8 mouse cellular contexts compared by ENCODE assay signal in the genomic region with DNA sequence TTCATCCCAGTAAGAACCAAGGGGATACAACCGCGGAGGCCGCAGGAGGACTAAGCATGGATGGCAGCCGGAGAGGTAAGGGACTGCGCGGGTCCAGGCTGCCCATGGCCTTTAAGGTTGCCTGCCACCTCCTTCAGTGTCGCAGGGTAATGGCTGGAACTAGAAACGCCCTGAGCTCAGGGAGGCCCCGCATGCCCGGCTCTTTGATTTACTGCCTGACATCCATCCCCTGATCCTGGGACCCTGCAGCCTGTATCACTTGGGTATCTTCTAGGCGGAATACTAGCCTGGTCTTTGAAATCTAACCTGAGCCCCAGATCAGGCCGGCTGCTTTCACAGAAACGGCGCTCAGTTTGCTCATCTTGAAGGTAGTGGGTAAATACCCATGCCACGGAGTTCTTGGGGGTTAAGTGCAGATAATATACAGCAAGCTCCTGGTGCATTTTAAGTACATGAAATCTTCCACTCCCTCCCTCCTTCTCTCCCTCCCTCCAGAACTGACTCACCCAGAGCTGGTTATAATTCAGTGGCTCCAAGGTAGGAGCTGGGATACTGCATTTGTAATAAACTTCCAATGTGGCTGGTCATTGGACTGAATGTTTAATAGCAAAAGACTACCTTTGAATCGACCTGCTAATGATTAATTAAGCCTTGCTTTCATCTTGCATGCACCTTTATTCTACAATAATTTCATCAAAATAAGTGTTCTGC. TPM values are rescaled to one million over a fixed set of nuclear protein-coding genes. Genes with fewer than 3 reads are reported as not detected.
A peak's percentile ranks its signal among the peaks of the same experiment; 100 is the strongest.
DNase-seq lines count a peak whose midpoint lies in the region; ATAC-seq lines count a peak whose summit lies in the region.

No protein-coding gene starts in this region.

- H3K9ac ChIP-seq in intestine, embryonic 14.5 days (ENCODE audit: low read length), result peak overlapping the region; percentile 68
- H3K9ac ChIP-seq in midbrain, embryonic 15.5 days, result peak overlapping the region; percentile 74

- DNase-seq in adrenal gland, postnatal 14 days, result peak; percentile 9
- DNase-seq in adrenal gland, postnatal 36 days, result no peak
- DNase-seq in right cerebral cortex, adult 18-20 months, result peak; percentile 20
- no peak for DNase-seq in right cerebral cortex, postnatal 25 days
- no peak for DNase-seq in intestine, embryonic 14.5 days (ENCODE audit: low spot score)
- DNase-seq in frontal cortex, postnatal 10 days (ENCODE audit: low spot score in 2 of 2), result no peak
- DNase-seq in left cerebral cortex, adult 11 months (ENCODE audit: low spot score), result no peak

- 2% methylated on average over 16 of the region's 16 CpGs for WGBS in intestine, embryonic 14.5 days
- 1% methylated on average over 16 of the region's 16 CpGs for WGBS in midbrain, embryonic 15.5 days

- 0 out of 2 replicates have a peak, but pooled peaks cover 4% of the 10 kb centered on the region for H3K36me3 ChIP-seq in intestine, embryonic 14.5 days (ENCODE audit: control insufficient read depth, insufficient read depth, low read length)
- 0 out of 2 replicates have a peak, but pooled peaks cover 3% of the 10 kb centered on the region for H3K36me3 ChIP-seq in midbrain, embryonic 15.5 days (replicated peaks)

- H3K27me3 ChIP-seq in intestine, embryonic 14.5 days (replicated peaks; ENCODE audit: control insufficient read depth, insufficient read depth, low read length), result no peaks in the 10 kb centered on the region
- no peaks in the 10 kb centered on the region for H3K27me3 ChIP-seq in midbrain, embryonic 15.5 days (replicated peaks)

- peak; percentile 86 for ATAC-seq in intestine, embryonic 14.5 days (replicated peaks; ENCODE audit: low FRiP score, low TSS enrichment, low read depth)
- peak; percentile 94 for ATAC-seq in midbrain, embryonic 15.5 days (replicated peaks)

- H3K4me1 ChIP-seq in intestine, embryonic 14.5 days (replicated peaks; ENCODE audit: control insufficient read depth, insufficient read depth, low read length), result peaks cover 4% of the 10 kb centered on the region; the same call in 1 of the 2 replicates
- H3K4me1 ChIP-seq in midbrain, embryonic 15.5 days, result peaks cover 8% of the 10 kb centered on the region

- H3K27ac ChIP-seq in intestine, embryonic 14.5 days (ENCODE audit: low read depth), result no peak overlapping the region
- H3K27ac ChIP-seq in midbrain, embryonic 15.5 days, result peak overlapping the region; percentile 77

- H3K4me3 ChIP-seq in intestine, embryonic 14.5 days (ENCODE audit: low read depth, low read length), result peak overlapping the region; percentile 91
- peak overlapping the region; percentile 86 for H3K4me3 ChIP-seq in midbrain, embryonic 15.5 days

- H3K4me2 ChIP-seq in intestine, embryonic 14.5 days (ENCODE audit: low read length), result peak overlapping the region; percentile 67
- peak overlapping the region; percentile 61 for H3K4me2 ChIP-seq in midbrain, embryonic 15.5 days

- H3K9me3 ChIP-seq in intestine, embryonic 14.5 days (ENCODE audit: control insufficient read depth, low read length), result no peaks in the 10 kb centered on the region
- H3K9me3 ChIP-seq in midbrain, embryonic 15.5 days, result no peaks in the 10 kb centered on the region

RNA-seq across cellular contexts. Expression of a gene that starts 0.5 kb away (rescaled TPM):
- total RNA-seq in adrenal gland, postnatal 14 days (2021), result 9.9 and 10.4 TPM in 2 replicates
- total RNA-seq in adrenal gland, postnatal 36 days (2021), result 1 to 10 TPM; 8.4 to 9.8 TPM
- polyA plus RNA-seq in intestine, embryonic 14.5 days (2014; fragmentation: Nextera tagmentation; extraction: Ambion mirVana), result 12.9 and 16.0 TPM in 2 replicates
- 32.0 and 34.4 TPM in 2 replicates for polyA plus RNA-seq in midbrain, embryonic 15.5 days (2015; fragmentation: Nextera tagmentation; extraction: Ambion mirVana)

RNA-seq across cellular contexts. Expression of a gene that starts 50.3 kb away (rescaled TPM):
- total RNA-seq in adrenal gland, postnatal 14 days (2021), result 0.33 and 0.34 TPM in 2 replicates
- total RNA-seq in adrenal gland, postnatal 36 days (2021), result under 1 TPM; 0.03 to 0.10 TPM
- 1.5 and 2.0 TPM in 2 replicates for polyA plus RNA-seq in intestine, embryonic 14.5 days (2014; fragmentation: Nextera tagmentation; extraction: Ambion mirVana)
- 44.7 and 50.8 TPM in 2 replicates for polyA plus RNA-seq in midbrain, embryonic 15.5 days (2015; fragmentation: Nextera tagmentation; extraction: Ambion mirVana)

Comparison
In these comparisons a context has a peak if more than half of its experiments do, and no peak if none do; other contexts are left out.
1. DNase-seq: peak in adrenal gland, postnatal 14 days (single experiment) and right cerebral cortex, adult 18-20 months (single experiment); none in adrenal gland, postnatal 36 days (0 of 2), right cerebral cortex, postnatal 25 days (single experiment), intestine, embryonic 14.5 days (single experiment), frontal cortex, postnatal 10 days (0 of 2) and left cerebral cortex, adult 11 months (single experiment).